Mouse (Mus musculus): Measurements from ENCODE around the gene Ppp1r12a. TPM values are rescaled to one million over a fixed set of nuclear protein-coding genes. Genes with fewer than 3 reads are reported as not detected.
A peak's percentile ranks its signal among the peaks of the same experiment; 100 is the strongest.

Gene Ppp1r12a
- total RNA-seq, 2 experiments from 2014 or later, result 114 to 115 TPM

GRCm38 (mm10) chr10:108159002-108159401, 3.0 kb upstream of the Ppp1r12a start:
- DNase-seq, result no peak
- intact Hi-C loops (cut with DNase I), result no loop called here

GRCm38 (mm10) chr10:108162297-108163020, 466 bp downstream of the Ppp1r12a start:
- intact Hi-C loops (cut with DNase I), result loop anchor here (2.0 to 5.0 kb wide), 2 partner anchors 75 to 232 kb away; no protein-coding TSS in a partner anchor

GRCm38 (mm10) chr10:108163021-108163410, 1.0 kb downstream of the Ppp1r12a start:
- no peak for DNase-seq
- intact Hi-C loops (cut with DNase I), result loop anchor here (2.0 to 5.0 kb wide), 2 partner anchors 76 to 232 kb away; no protein-coding TSS in a partner anchor

More at GRCm38 (mm10) chr10:108162297-108163020, 466 bp downstream of the Ppp1r12a start:
- DNase-seq, result no peak

- intact Hi-C loops (cut with DNase I), result loop anchor here (2.0 to 5.0 kb wide), 2 partner anchors 76 to 233 kb away; no protein-coding TSS in a partner anchor
Observed at GRCm38 (mm10) chr10:108163451-108163850, 1.5 kb downstream of the Ppp1r12a start.

GRCm38 (mm10) chr10:108167823-108168222, 5.8 kb downstream of the Ppp1r12a start:
- intact Hi-C loops (cut with DNase I), result loop anchor here (5.0 kb wide), 1 partner anchor 279 kb away; no protein-coding TSS in a partner anchor

More at GRCm38 (mm10) chr10:108163451-108163850, 1.5 kb downstream of the Ppp1r12a start:
- DNase-seq, result no peak

GRCm38 (mm10) chr10:108170818-108171217, 8.8 kb downstream of the Ppp1r12a start:
- no peak for DNase-seq
- intact Hi-C loops (cut with DNase I), result no loop called here

More at GRCm38 (mm10) chr10:108167823-108168222, 5.8 kb downstream of the Ppp1r12a start:
- peak; percentile 69 to 78 for DNase-seq

- intact Hi-C loops (cut with DNase I), result no loop called here
Observed at GRCm38 (mm10) chr10:108171637-108172036, 9.6 kb downstream of the Ppp1r12a start.

GRCm38 (mm10) chr10:108172817-108173563, 11.0 kb downstream of the Ppp1r12a start:
- peak in 1 of 2 experiments; percentile 49 for DNase-seq
- intact Hi-C loops (cut with DNase I), result no loop called here

More at GRCm38 (mm10) chr10:108171637-108172036, 9.6 kb downstream of the Ppp1r12a start:
- DNase-seq, result no peak

GRCm38 (mm10) chr10:108174107-108174506, 12.1 kb downstream of the Ppp1r12a start:
- intact Hi-C loops (cut with DNase I), result no loop called here
- no peak for DNase-seq

- intact Hi-C loops (cut with DNase I), result no loop called here
- no peak for DNase-seq
Observed at GRCm38 (mm10) chr10:108175885-108176284, 13.9 kb downstream of the Ppp1r12a start.

GRCm38 (mm10) chr10:108178285-108178848, 16.4 kb downstream of the Ppp1r12a start:
- intact Hi-C loops (cut with DNase I), result no loop called here
- no peak for DNase-seq

- intact Hi-C loops (cut with DNase I), result no loop called here
- DNase-seq, result no peak
Observed at GRCm38 (mm10) chr10:108179404-108179803, 17.4 kb downstream of the Ppp1r12a start.

- no peak for DNase-seq
- intact Hi-C loops (cut with DNase I), result no loop called here
Observed at GRCm38 (mm10) chr10:108180313-108180712, 18.3 kb downstream of the Ppp1r12a start.

- intact Hi-C loops (cut with DNase I), result no loop called here
- no peak for DNase-seq
Observed at GRCm38 (mm10) chr10:108181893-108182292, 19.9 kb downstream of the Ppp1r12a start.

GRCm38 (mm10) chr10:108182386-108182785, 20.4 kb downstream of the Ppp1r12a start:
- no peak for DNase-seq
- intact Hi-C loops (cut with DNase I), result no loop called here

GRCm38 (mm10) chr10:108184763-108185162, 22.8 kb downstream of the Ppp1r12a start:
- DNase-seq, result no peak
- intact Hi-C loops (cut with DNase I), result no loop called here

GRCm38 (mm10) chr10:108185265-108185664, 23.3 kb downstream of the Ppp1r12a start:
- intact Hi-C loops (cut with DNase I), result no loop called here
- DNase-seq, result no peak

GRCm38 (mm10) chr10:108189303-108189702, 27.3 kb downstream of the Ppp1r12a start:
- intact Hi-C loops (cut with DNase I), result no loop called here
- no peak for DNase-seq

- no peak for DNase-seq
- intact Hi-C loops (cut with DNase I), result loop anchor here (2.0 to 5.0 kb wide), 2 partner anchors 257 to 333 kb away; no protein-coding TSS in a partner anchor
Observed at GRCm38 (mm10) chr10:108189986-108190385, 28.0 kb downstream of the Ppp1r12a start.

GRCm38 (mm10) chr10:108190626-108191025, 28.6 kb downstream of the Ppp1r12a start:
- intact Hi-C loops (cut with DNase I), result loop anchor here (2.0 to 5.0 kb wide), 2 partner anchors 258 to 333 kb away; no protein-coding TSS in a partner anchor
- no peak for DNase-seq

- DNase-seq, result no peak
- intact Hi-C loops (cut with DNase I), result loop anchor here (2.0 to 5.0 kb wide), 2 partner anchors 259 to 334 kb away; no protein-coding TSS in a partner anchor
Observed at GRCm38 (mm10) chr10:108191381-108191787, 29.4 kb downstream of the Ppp1r12a start.
